Mouse (Mus musculus) layer of hippocampus, postnatal 25 days (tissue): ENCODE results near the gene Eid3. TPM values are rescaled to one million over a fixed set of nuclear protein-coding genes. Genes with fewer than 3 reads are reported as not detected.

Source experiments
- DNase-seq, 2 experiments: peaks; one replicate each; pipeline ENCODE4 v3.0.0; 2022; ENCODE audit warnings: mixed read lengths in 2 of 2, low spot score in 1 of 2; ENCODE audit errors: extremely low spot score in 1 of 2
- total RNA-seq, 2 experiments: library from RNA; stranded (reverse); gene quantifications; 2 replicates each; pipeline ENCODE4 v1.2.3; 2021

Gene Eid3
- total RNA-seq = 1 to 10 TPM; 1.3 to 2.3 TPM

- DNase-seq = no peak
Observed at GRCm38 (mm10) chr10:82866356-82866755, at the start of gene Eid3. Gene Eid3 (plus strand): TSS chr10:82866626.

- no peak for DNase-seq
Observed at GRCm38 (mm10) chr10:82817514-82817913, 48.9 kb upstream of the Eid3 start.

DNA sequence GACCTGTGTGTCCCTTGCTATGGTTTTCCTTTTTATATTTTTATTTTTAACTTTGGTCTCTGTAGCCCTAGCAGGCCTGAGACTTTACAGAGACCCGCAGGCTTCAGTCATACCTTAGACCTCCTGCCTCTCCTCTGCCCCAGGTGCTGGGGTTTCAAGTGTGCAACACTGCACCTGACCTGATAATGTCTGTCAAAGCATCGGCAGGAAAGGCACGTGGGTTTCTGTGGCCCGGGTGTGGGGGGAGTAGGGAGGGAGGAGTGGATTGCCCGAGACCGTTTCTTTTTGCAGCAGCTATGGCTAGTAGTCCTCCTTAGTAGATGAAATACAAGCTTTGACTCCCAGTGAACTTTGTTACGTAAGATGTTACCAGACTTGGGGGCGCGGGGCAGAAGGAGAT is 48.5 kb upstream of the Eid3 start:
- no peak for DNase-seq

GRCm38 (mm10) chr10:82818661-82819060 is 47.8 kb upstream of the Eid3 start:
- DNase-seq = no peak

- no peak for DNase-seq
Observed at GRCm38 (mm10) chr10:82823108-82823778, 43.2 kb upstream of the Eid3 start.

GRCm38 (mm10) chr10:82823779-82824177 is 42.6 kb upstream of the Eid3 start:
- no peak for DNase-seq

DNA sequence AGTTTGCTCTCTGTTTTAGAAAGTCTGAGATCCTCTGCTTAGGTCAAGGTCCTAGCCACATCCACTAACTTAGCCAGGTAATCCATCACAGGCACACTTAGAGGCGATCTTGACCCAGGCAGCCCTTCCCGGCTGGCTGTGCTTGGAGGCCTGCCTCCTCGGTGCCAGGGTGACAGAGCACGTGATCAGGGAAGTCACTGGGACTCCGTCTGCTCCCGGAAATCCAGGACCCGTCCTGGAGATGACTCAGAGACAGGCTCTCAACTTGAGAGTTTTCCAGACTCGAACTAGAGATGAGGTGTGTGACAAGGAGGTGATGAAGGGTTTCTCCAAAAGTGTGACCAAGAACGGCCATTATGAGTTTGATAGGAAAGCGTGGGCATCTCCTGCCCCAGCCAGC is 41.9 kb upstream of the Eid3 start:
- no peak for DNase-seq

- no peak for DNase-seq
Observed at GRCm38 (mm10) chr10:82826516-82826915, 39.9 kb upstream of the Eid3 start.

DNA sequence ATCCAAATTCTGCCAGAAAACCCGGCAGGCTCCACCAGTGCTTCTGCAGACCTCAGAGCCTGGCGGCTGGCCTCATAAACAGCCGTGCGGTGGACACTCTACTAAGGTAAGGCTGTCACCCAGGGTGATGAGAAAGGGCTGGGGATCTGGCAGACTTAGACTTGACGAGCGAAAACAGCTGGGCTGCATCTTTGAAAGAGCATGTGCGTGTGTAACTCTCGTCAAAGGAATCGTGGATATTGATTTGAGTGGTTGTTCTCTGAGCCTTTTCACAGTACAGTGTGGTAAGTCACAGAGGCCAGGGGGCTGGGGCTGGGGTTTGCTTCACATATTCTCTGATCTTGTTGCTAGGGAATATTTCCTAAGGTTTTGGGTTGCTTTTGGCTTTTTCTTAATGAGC is 32.5 kb upstream of the Eid3 start, which contains the start of gene Txnrd1:
TSS of gene Txnrd1 (plus strand) at position 26 of the 400 bp plus-strand sequence.
- DNase-seq = no peak

- DNase-seq = no peak
Observed at GRCm38 (mm10) chr10:82835898-82836297, 30.5 kb upstream of the Eid3 start.

- no peak for DNase-seq
Observed at GRCm38 (mm10) chr10:82838390-82838789, 28.0 kb upstream of the Eid3 start.

DNA sequence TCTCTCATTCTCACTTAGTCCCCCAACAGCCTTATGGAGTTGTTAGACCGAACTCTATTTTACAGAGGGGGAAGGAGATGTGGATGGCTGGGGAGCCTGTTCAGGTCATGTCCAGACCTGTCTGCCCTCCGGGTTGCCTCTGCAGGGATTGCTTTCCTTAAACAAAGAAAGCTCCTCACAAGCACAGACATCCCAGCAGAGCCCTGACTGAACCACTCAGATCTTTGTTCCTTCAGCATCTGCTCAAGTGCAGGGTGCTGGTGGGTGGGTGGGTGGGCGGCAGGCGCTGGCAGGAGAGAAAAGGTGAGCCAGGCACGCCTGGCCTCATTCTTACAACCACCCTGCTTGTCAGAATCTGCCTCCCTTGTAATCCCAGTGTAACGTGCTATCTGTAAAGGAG is 22.3 kb upstream of the Eid3 start:
- no peak for DNase-seq

- DNase-seq = no peak
Observed at GRCm38 (mm10) chr10:82844731-82845130, 21.7 kb upstream of the Eid3 start.

DNA sequence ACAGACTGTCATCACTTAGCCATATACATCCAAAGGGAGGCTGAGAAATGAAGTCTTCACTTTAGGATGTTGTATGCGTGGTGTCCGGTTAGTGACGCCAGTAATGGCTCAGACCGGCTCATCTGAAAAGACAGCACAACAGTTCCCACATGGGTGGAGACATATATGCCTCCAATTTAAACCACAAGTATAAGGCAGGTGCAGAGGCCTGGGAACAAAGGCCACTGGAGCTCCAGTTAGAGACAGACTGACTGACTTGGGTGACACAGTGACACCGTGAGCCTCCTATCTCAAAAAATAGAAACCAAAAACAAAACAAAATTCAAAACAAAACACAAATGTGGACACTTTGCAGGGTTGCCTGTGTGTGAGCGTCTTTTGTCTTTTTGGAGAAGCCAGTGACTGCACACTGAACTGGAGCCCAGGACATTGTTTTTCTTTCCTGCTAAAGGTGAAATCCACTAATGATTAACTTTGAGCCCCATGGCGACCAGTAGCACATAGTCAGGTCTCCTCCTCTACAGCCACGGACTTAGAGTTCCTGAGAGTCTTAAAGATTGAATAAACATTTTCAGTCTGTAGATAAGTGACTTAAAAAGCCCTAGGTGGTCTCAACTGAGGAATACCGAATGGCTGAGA is 18.5 kb upstream of the Eid3 start:
- no peak for DNase-seq

GRCm38 (mm10) chr10:82849686-82850353 is 16.6 kb upstream of the Eid3 start:
- no peak for DNase-seq

DNA sequence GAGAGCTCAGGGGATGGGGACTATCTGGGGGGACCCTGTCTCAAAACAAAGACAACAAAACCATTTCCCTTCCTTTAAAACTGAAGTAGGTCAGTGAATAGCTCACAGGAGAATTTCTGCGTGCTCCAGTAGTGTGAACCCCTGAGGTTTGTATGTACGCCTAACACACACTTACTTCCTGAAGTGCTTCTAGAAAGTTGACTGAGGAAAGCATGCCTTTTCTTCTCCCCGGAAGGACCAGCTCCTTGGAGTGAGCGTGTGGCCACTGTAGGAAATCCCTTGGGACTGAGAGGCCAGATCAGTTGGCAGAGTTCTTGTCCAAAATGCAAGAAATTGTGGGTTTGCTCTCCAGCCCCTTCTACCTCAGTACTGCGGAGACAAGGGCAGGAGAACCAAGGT is 16.1 kb upstream of the Eid3 start:
- no peak for DNase-seq

- DNase-seq = no peak
Observed at GRCm38 (mm10) chr10:82851751-82852150, 14.7 kb upstream of the Eid3 start.

GRCm38 (mm10) chr10:82858032-82858680 is 8.3 kb upstream of the Eid3 start:
- no peak for DNase-seq

DNA sequence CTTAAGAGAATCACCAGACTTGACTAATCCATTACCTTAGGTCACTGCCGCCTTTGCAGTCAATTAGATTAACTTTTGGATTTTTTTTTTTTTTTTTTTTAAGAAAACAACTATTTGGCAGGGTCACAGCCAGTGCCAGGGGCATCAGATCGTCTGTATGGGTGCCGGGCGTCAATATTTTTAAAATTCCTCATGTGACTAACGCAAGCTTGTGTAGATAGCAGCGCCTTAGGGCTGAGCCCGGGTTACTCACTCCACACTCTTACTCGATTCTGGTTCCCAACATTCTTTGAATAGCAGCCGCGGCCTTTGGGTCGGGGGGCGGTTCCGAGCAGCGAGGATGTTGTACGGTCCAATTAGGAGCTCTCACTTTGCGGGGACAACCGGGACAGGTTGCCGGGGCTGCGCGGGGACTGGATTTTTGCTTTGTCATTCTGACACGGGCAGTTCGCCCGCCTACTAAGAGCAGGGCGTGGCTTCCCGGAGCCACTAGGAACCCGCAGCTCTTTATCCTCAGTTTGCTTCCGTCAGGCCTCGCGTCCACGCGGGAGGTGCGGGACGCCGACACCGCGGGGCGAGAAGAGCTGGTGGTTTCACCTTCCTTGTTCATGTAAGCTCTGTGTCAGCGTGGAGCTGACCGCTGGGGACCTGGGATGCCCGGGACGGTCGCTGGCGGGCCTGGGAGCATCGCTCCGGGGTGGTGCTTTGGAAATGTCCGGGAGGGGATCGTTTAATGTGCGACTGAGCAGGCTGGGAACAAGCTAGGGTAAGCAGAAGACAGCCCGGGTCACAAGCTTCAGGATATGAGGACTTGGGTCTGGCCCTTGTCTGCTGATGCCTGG is 7.5 kb upstream of the Eid3 start:
- peak; percentile 77 to 79 for DNase-seq

DNA sequence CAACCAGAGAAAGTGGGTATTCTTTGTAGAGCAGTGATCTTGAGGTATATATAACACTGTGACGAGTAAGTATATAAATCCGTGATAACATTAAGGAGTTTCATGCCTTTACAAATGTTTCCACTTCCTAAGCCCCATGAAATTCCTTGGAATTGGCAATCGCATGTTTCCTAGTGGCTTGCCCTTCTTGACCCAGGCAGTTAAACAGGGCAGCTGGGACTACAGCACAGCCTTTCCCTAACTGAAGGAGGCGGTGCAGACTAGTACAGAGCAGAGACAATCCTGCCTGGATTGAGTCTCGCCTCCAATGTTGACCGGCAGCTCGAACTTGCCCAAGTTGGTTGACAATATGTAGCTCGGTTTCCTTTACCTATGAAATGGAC is 6.9 kb upstream of the Eid3 start:
- no peak for DNase-seq
